Mouse (Mus musculus): ENCODE results near the gene Gm10251. TPM values are rescaled to one million over a fixed set of nuclear protein-coding genes. Genes with fewer than 3 reads are reported as not detected.
A peak's percentile ranks its signal among the peaks of the same experiment; 100 is the strongest.
"Not testable (repeated sequence)": the region's sequence is repeated elsewhere in the genome, so short reads cannot be mapped to it uniquely, and the experiment has no call there.

The Gm10251 gene
- polyA plus RNA-seq (2012; rRNA removed), result not detected in 2 replicates

GRCm38 (mm10) chr14:6684070-6684469 is at the start of gene Gm10251:
Gene Gm10251, minus strand, starts transcription at chr14:6684170.
- H3K27me3 ChIP-seq (ENCODE audit: control insufficient read depth, insufficient read depth, low read length); H3K36me3 ChIP-seq (ENCODE audit: control insufficient read depth, insufficient read depth, low read length); H3K27ac ChIP-seq (ENCODE audit: insufficient read depth, low read length); H3K4me3 ChIP-seq (ENCODE audit: extremely low read depth, insufficient read depth, insufficient read length); H3K4me1 ChIP-seq (ENCODE audit: control insufficient read depth, insufficient read depth, insufficient read length); DNase-seq (ENCODE audit: low read depth in 1 of 2, low spot score in 2 of 2): not testable (repeated sequence)
- no CpG with 5 or more reads among the region's 1 CpGs for WGBS

GRCm38 (mm10) chr14:6720151-6720550 is 36.2 kb upstream of the Gm10251 start, which contains the start of gene Gm8050:
Gene Gm8050, minus strand, starts transcription at chr14:6720251.
- H3K27me3 ChIP-seq (ENCODE audit: control insufficient read depth, insufficient read depth, low read length); H3K27ac ChIP-seq (ENCODE audit: insufficient read depth, low read length); DNase-seq (ENCODE audit: low read depth in 1 of 2, low spot score in 2 of 2); H3K4me1 ChIP-seq (ENCODE audit: control insufficient read depth, insufficient read depth, insufficient read length); H3K36me3 ChIP-seq (ENCODE audit: control insufficient read depth, insufficient read depth, low read length); H3K4me3 ChIP-seq (ENCODE audit: extremely low read depth, insufficient read depth, insufficient read length): not testable (repeated sequence)
- WGBS, result 63% methylated on average over 1 of the region's 2 CpGs

GRCm38 (mm10) chr14:6622318-6622717 is 61.7 kb downstream of the Gm10251 start, which contains the start of gene Gm3460:
Gene Gm3460, minus strand, starts transcription at chr14:6622418.
- H3K36me3 ChIP-seq (ENCODE audit: control insufficient read depth, insufficient read depth, low read length); DNase-seq (ENCODE audit: low read depth in 1 of 2, low spot score in 2 of 2); H3K4me3 ChIP-seq (ENCODE audit: extremely low read depth, insufficient read depth, insufficient read length); H3K27ac ChIP-seq (ENCODE audit: insufficient read depth, low read length); H3K4me1 ChIP-seq (ENCODE audit: control insufficient read depth, insufficient read depth, insufficient read length); H3K27me3 ChIP-seq (ENCODE audit: control insufficient read depth, insufficient read depth, low read length): not testable (repeated sequence)
- WGBS, result 74% methylated on average over 1 of the region's 2 CpGs

GRCm38 (mm10) chr14:6606436-6606835 is 77.5 kb downstream of the Gm10251 start:
- peak in 1 of 2 experiments; percentile 2 for DNase-seq (ENCODE audit: low read depth in 1 of 2, low spot score in 2 of 2)
- H3K27me3 ChIP-seq (ENCODE audit: control insufficient read depth, insufficient read depth, low read length), result not testable (repeated sequence)
- no CpG with 5 or more reads among the region's 1 CpGs for WGBS

GRCm38 (mm10) chr14:6605004-6605403 is 79.0 kb downstream of the Gm10251 start:
- H3K27ac ChIP-seq (ENCODE audit: insufficient read depth, low read length); H3K4me1 ChIP-seq (ENCODE audit: control insufficient read depth, insufficient read depth, insufficient read length); H3K4me3 ChIP-seq (ENCODE audit: extremely low read depth, insufficient read depth, insufficient read length); H3K27me3 ChIP-seq (ENCODE audit: control insufficient read depth, insufficient read depth, low read length); H3K36me3 ChIP-seq (ENCODE audit: control insufficient read depth, insufficient read depth, low read length): not testable (repeated sequence)
- 1% methylated on average over 10 of the region's 20 CpGs for WGBS
- peak in 1 of 2 experiments; percentile 2 for DNase-seq (ENCODE audit: low read depth in 1 of 2, low spot score in 2 of 2)

More at GRCm38 (mm10) chr14:6606436-6606835, 77.5 kb downstream of the Gm10251 start:
- not testable (repeated sequence) for H3K4me3 ChIP-seq (ENCODE audit: extremely low read depth, insufficient read depth, insufficient read length); H3K36me3 ChIP-seq (ENCODE audit: control insufficient read depth, insufficient read depth, low read length); H3K27ac ChIP-seq (ENCODE audit: insufficient read depth, low read length); H3K4me1 ChIP-seq (ENCODE audit: control insufficient read depth, insufficient read depth, insufficient read length)

GRCm38 (mm10) chr14:6604551-6604950 is 79.4 kb downstream of the Gm10251 start:
- 10% methylated on average over 17 of the region's 20 CpGs for WGBS
- not testable (repeated sequence) for H3K4me1 ChIP-seq (ENCODE audit: control insufficient read depth, insufficient read depth, insufficient read length); H3K27me3 ChIP-seq (ENCODE audit: control insufficient read depth, insufficient read depth, low read length); H3K4me3 ChIP-seq (ENCODE audit: extremely low read depth, insufficient read depth, insufficient read length); H3K27ac ChIP-seq (ENCODE audit: insufficient read depth, low read length); DNase-seq (ENCODE audit: low read depth in 1 of 2, low spot score in 2 of 2); H3K36me3 ChIP-seq (ENCODE audit: control insufficient read depth, insufficient read depth, low read length)

GRCm38 (mm10) chr14:6590513-6590912 is 93.5 kb downstream of the Gm10251 start, which contains the start of gene Gm3629:
Gene Gm3629, minus strand, starts transcription at chr14:6590613.
- not testable (repeated sequence) for H3K27ac ChIP-seq (ENCODE audit: insufficient read depth, low read length); H3K27me3 ChIP-seq (ENCODE audit: control insufficient read depth, insufficient read depth, low read length); DNase-seq (ENCODE audit: low read depth in 1 of 2, low spot score in 2 of 2); H3K4me1 ChIP-seq (ENCODE audit: control insufficient read depth, insufficient read depth, insufficient read length); H3K36me3 ChIP-seq (ENCODE audit: control insufficient read depth, insufficient read depth, low read length); H3K4me3 ChIP-seq (ENCODE audit: extremely low read depth, insufficient read depth, insufficient read length)
- WGBS, result 38% methylated on average over 1 of the region's 2 CpGs

Other genes with a start within 250 kb of the Gm10251 start
- not detected in 2 replicates for gene Gm3594, start 239.6 kb downstream of the Gm10251 start, polyA plus RNA-seq (2012; rRNA removed)
- gene Gm8356, start 146.9 kb downstream of the Gm10251 start, polyA plus RNA-seq (2012; rRNA removed), result not detected in 2 replicates
- gene Gm3629, start 93.6 kb downstream of the Gm10251 start, polyA plus RNA-seq (2012; rRNA removed), result 0.11 TPM in 1 of 2 replicates, not detected in the other
- not detected in 2 replicates for gene Gm3460, start 61.8 kb downstream of the Gm10251 start, polyA plus RNA-seq (2012; rRNA removed)
- not detected in 2 replicates for gene Gm8050, start 36.1 kb upstream of the Gm10251 start, polyA plus RNA-seq (2012; rRNA removed)
- gene Gm3636, start 58.2 kb upstream of the Gm10251 start, polyA plus RNA-seq (2012; rRNA removed), result 0.23 and 0.41 TPM in 2 replicates
- gene Gm8362, start 90.2 kb upstream of the Gm10251 start, polyA plus RNA-seq (2012; rRNA removed), result not detected in 2 replicates
- gene Gm3642, start 156.1 kb upstream of the Gm10251 start, polyA plus RNA-seq (2012; rRNA removed), result not detected in 2 replicates
- gene Gm3667, start 205.8 kb upstream of the Gm10251 start, polyA plus RNA-seq (2012; rRNA removed), result not detected in 2 replicates